Mouse (Mus musculus): Measurements from ENCODE around the gene Agrp.

DNA sequence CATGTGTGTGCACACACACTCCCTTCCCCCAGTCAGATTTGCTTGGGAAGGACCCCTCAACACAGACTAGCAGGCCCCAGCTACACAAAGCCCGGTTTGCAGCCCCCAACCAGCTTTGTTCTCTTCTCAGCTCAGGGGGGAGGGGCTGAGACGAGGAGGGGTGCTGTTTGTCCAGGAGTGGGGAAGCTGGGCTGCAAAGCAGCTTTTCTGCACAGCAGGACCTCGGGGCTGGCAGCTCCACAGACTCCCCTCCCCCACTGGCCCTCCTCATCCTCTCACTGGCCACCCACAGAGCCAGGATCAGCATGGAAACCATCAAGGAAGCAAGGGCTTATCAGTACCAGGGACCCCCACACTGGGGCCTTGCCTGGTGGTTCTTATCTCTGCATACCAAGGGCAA is 116.1 kb downstream of the Agrp start:
- TF ChIP-seq POLR2A (IDR thresholded peaks at IDR 0.05; ENCODE audit: insufficient read depth, low read length) = no peak
- TF ChIP-seq CTCF (IDR thresholded peaks at IDR 0.05; ENCODE audit: low read depth, low read length) = no peak
